Mouse (Mus musculus) hindbrain, embryonic 12.5 days (tissue): ENCODE results near the gene Zmym3. TPM values are rescaled to one million over a fixed set of nuclear protein-coding genes. Genes with fewer than 3 reads are reported as not detected.
"Not testable (repeated sequence)": the region's sequence is repeated elsewhere in the genome, so short reads cannot be mapped to it uniquely, and the experiment has no call there.

Source experiments
- ATAC-seq: fragments of 200-750 bp; cut with Nextera tagmentation; 2 replicates; pipeline ENCODE4 v1.8.0; 2017; ENCODE audit warnings: moderate TSS enrichment; ENCODE audit not compliant: low FRiP score
- H3K27ac ChIP-seq: fragments of 300-500 bp; sonication (generic); 2 replicates; pipeline ENCODE4 v1.5.1; 2016; ENCODE audit warnings: mild to moderate bottlenecking
- H3K27me3 ChIP-seq: fragments of 300-500 bp; sonication (generic); 2 replicates; pipeline ENCODE4 v1.6.1; 2016; ENCODE audit warnings: mild to moderate bottlenecking
- H3K36me3 ChIP-seq: fragments of 300-500 bp; sonication (generic); 2 replicates; pipeline ENCODE4 v1.6.1; 2016; ENCODE audit warnings: mild to moderate bottlenecking
- H3K4me1 ChIP-seq: fragments of 300-500 bp; sonication (generic); 2 replicates; pipeline ENCODE4 v1.6.1; 2016
- H3K4me2 ChIP-seq: fragments of 300-500 bp; sonication (generic); replicated peaks from 2 replicates; pipeline ENCODE4 v1.6.1; 2016; ENCODE audit warnings: mild to moderate bottlenecking
- H3K4me3 ChIP-seq: fragments of 300-500 bp; sonication (generic); 2 replicates; pipeline ENCODE4 v1.5.1; 2016; ENCODE audit warnings: mild to moderate bottlenecking
- H3K9ac ChIP-seq: fragments of 300-500 bp; sonication (generic); 2 replicates; pipeline ENCODE4 v1.6.1; 2016; ENCODE audit warnings: mild to moderate bottlenecking, moderate library complexity
- H3K9me3 ChIP-seq: fragments of 300-500 bp; sonication (generic); replicated peaks from 2 replicates; pipeline ENCODE4 v1.6.1; 2016; ENCODE audit warnings: mild to moderate bottlenecking
- WGBS: fragments of 180-500 bp; shearing (Covaris S2); methylation state at CpG from one replicate; pipeline ENCODE4 v1.1.7; 2016; 5-methylcytosine and 5-hydroxymethylcytosine counted together
- polyA plus RNA-seq: library from polyadenylated mRNA; unstranded; fragments of >200 nt; fragmentation: Nextera tagmentation; extraction: Ambion mirVana; gene quantifications from 2 replicates; pipeline ENCODE4 v1.2.1, GENCODE M21; 2016

The Zmym3 gene
- polyA plus RNA-seq, 1 experiment from 2014 or later = 43.5 TPM

GRCm38 (mm10) chrX:101358902-101359301 lies 61.7 kb downstream of the Zmym3 start:
- H3K9me3 ChIP-seq, H3K4me3 ChIP-seq, H3K27me3 ChIP-seq, ATAC-seq, H3K27ac ChIP-seq, H3K4me2 ChIP-seq, H3K4me1 ChIP-seq, H3K9ac ChIP-seq, H3K36me3 ChIP-seq: not testable (repeated sequence)
- 67% methylated on average over 4 of the region's 4 CpGs for WGBS

Other genes starting within 250 kb of the Zmym3 start
- 53.3 and 57.5 TPM in 2 replicates for gene Snx12, start 198.3 kb downstream of the Zmym3 start, polyA plus RNA-seq
- 1.8 and 2.4 TPM in 2 replicates for gene Foxo4, start 166.3 kb downstream of the Zmym3 start, polyA plus RNA-seq
- gene Gm614, start 156.9 kb downstream of the Zmym3 start, polyA plus RNA-seq = not detected in 2 replicates
- gene Il2rg, start 152.6 kb downstream of the Zmym3 start, polyA plus RNA-seq = 3.5 and 4.0 TPM in 2 replicates
- gene Gm20489, start 151.8 kb downstream of the Zmym3 start, polyA plus RNA-seq = not detected in 2 replicates
- 38.9 and 39.2 TPM in 2 replicates for gene Med12, start 146.8 kb downstream of the Zmym3 start, polyA plus RNA-seq
- 37.0 and 44.6 TPM in 2 replicates for gene Nlgn3, start 121.7 kb downstream of the Zmym3 start, polyA plus RNA-seq
- gene Gjb1, start 44.5 kb downstream of the Zmym3 start, polyA plus RNA-seq = 0.22 and 0.60 TPM in 2 replicates
- 502 and 525 TPM in 2 replicates for gene Nono, start 8.5 kb upstream of the Zmym3 start, polyA plus RNA-seq
- gene Itgb1bp2, start 28.2 kb upstream of the Zmym3 start, polyA plus RNA-seq = 3.7 and 7.5 TPM in 2 replicates
- gene Taf1, start 111.9 kb upstream of the Zmym3 start, polyA plus RNA-seq = 22.9 and 23.1 TPM in 2 replicates
- gene Ogt, start 219.2 kb upstream of the Zmym3 start, polyA plus RNA-seq = 218 and 233 TPM in 2 replicates